Mouse (Mus musculus) ES-Bruce4 (cell line): ENCODE measurements around the gene Slit3.

ENCODE experiments used
- CTCF ChIP-seq: IDR thresholded peaks from one replicate; pipeline ENCODE4 v1.8.1; 2011; ENCODE audit warnings: low read depth, low read length
- EP300 ChIP-seq: IDR thresholded peaks from 2 replicates; pipeline ENCODE4 v1.6.1; 2011; ENCODE audit warnings: low read depth, low read length; ENCODE audit not compliant: insufficient read depth

DNA sequence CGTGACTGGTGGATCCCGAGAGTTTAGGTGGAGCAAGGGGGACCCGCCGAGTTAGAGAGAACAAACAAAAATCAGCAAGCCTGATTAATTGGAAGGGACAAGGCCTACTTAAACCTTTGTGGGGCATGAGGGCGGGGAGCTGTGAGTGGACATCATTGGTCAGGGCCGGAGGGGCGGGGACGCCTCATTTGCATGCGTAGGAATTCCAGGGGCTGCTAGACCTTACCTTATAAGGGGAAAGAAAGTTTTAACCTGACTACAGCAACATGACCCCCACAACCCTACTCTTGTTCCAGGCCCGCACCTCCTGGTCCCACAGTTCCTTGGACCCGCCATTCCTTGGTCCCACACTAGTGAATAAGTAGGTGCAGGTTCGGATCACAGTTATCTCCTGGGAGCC is 586.4 kb downstream of the Slit3 start:
- TF ChIP-seq EP300 (no peak), CTCF (no peak)
